ENCODE assay signal across 8 mouse cellular contexts in the genomic region with DNA sequence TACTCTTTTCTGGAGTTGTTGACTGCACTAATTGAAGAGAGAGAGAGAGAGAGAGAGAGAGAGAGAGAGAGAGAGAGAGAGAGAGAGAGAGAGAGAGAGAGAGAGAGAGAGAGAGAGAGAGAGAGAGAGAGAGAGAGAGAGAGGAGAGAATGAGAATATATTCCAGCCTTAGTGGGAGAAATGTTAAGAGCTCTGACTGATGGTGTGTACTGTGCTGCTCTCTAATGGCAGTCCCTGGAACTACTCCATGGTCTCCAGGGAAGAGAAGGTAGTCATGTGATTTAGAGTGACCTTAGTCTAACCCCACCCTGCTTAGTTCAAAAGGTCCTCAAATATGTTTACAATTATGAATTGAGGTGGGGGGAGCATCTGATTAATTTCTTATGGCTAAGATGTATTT.
DNase-seq lines count a peak whose midpoint lies in the region; ATAC-seq and TF ChIP-seq lines count a peak whose summit lies in the region.
"Not testable (repeated sequence)": the region's sequence is repeated elsewhere in the genome, so short reads cannot be mapped to it uniquely, and the experiment has no call there.

No protein-coding gene starts in this region.

- H3K27ac ChIP-seq in MEL (ENCODE audit: control insufficient read depth, low read depth, low read length); forebrain, postnatal 0 days (ENCODE audit: low read depth, low read length); liver, embryonic 15.5 days (replicated peaks): not testable (repeated sequence)

- H3K9me3 ChIP-seq in MEL (replicated peaks; ENCODE audit: insufficient read depth, low read length); forebrain, postnatal 0 days (ENCODE audit: low read length); liver, embryonic 15.5 days (replicated peaks): not testable (repeated sequence)

- not testable (repeated sequence) for H3K27me3 ChIP-seq in MEL (ENCODE audit: control insufficient read depth in 1 of 2, insufficient read depth in 2 of 2, low read length in 2 of 2); forebrain, postnatal 0 days (ENCODE audit: insufficient read depth, low read length); liver, embryonic 15.5 days

- not testable (repeated sequence) for TF ChIP-seq POLR2A in MEL (IDR thresholded peaks at IDR 0.05; ENCODE audit: control insufficient read depth in 1 of 2, insufficient read depth in 1 of 2, low read depth in 1 of 2, low read length in 2 of 2, poor library complexity in 1 of 2)

- not testable (repeated sequence) for H3K4me1 ChIP-seq in MEL (ENCODE audit: control insufficient read depth in 1 of 2, insufficient read depth in 2 of 2, low read length in 2 of 2); forebrain, postnatal 0 days (ENCODE audit: insufficient read depth)
- peaks cover 20% of the 10 kb centered on the region for H3K4me1 ChIP-seq in liver, embryonic 15.5 days (replicated peaks)

- not testable (repeated sequence) for H3K4me2 ChIP-seq in forebrain, postnatal 0 days (ENCODE audit: low read depth); liver, embryonic 15.5 days

- TF ChIP-seq CTCF in MEL (IDR thresholded peaks at IDR 0.05 in 2 of 3, conservative IDR thresholded peaks at IDR 0.05 in 1 of 3; ENCODE audit: control insufficient read depth in 1 of 3, insufficient read depth in 1 of 3, low read depth in 2 of 3, low read length in 3 of 3, poor library complexity in 1 of 3, severe bottlenecking in 1 of 3) = peak; percentile 68 to 92 (median 84)
- TF ChIP-seq CTCF in forebrain, postnatal 0 days (IDR thresholded peaks at IDR 0.05; ENCODE audit: low read depth) = peak; percentile 90

- TF ChIP-seq RAD21 in MEL (IDR thresholded peaks at IDR 0.05; ENCODE audit: low read depth, low read length) = peak; percentile 92

- H3K79me2 ChIP-seq in MEL (ENCODE audit: control insufficient read depth, insufficient read depth, low read length, poor library complexity) = not testable (repeated sequence)

- intact Hi-C loops in heart, postnatal 14 days (cut with DNase I) = loop anchor here (2.0 to 5.0 kb wide), 4 partner anchors 106 to 215 kb away; a partner anchor contains a TSS

- TF ChIP-seq EP300 in MEL (IDR thresholded peaks at IDR 0.05; ENCODE audit: low read depth in 1 of 2, low read length in 2 of 2) = not testable (repeated sequence)

- peak; percentile 88 for ATAC-seq in forebrain, postnatal 0 days
- peak; percentile 81 for ATAC-seq in liver, embryonic 15.5 days (ENCODE audit: insufficient read depth)

- not testable (repeated sequence) for H3K4me3 ChIP-seq in MEL (ENCODE audit: control insufficient read depth in 1 of 2, insufficient read depth in 1 of 2, low read depth in 2 of 2, low read length in 2 of 2); forebrain, postnatal 0 days (ENCODE audit: low read depth, low read length); liver, embryonic 15.5 days (replicated peaks)

- not testable (repeated sequence) for H3K9ac ChIP-seq in MEL (ENCODE audit: control insufficient read depth, low read depth, low read length, poor library complexity, severe bottlenecking); forebrain, postnatal 0 days; liver, embryonic 15.5 days

- H3K36me3 ChIP-seq in MEL (ENCODE audit: control insufficient read depth in 1 of 2, insufficient read depth in 2 of 2, low read length in 2 of 2); forebrain, postnatal 0 days (ENCODE audit: insufficient read depth); liver, embryonic 15.5 days (replicated peaks): not testable (repeated sequence)

- peak; percentile 85 for DNase-seq in MEL (ENCODE audit: low read depth, low spot score)
- peak; percentile 65 for DNase-seq in cerebellum, adult 11-12 months
- peak; percentile 79 for DNase-seq in forebrain, postnatal 0 days
- peak; percentile 67 to 74 for DNase-seq in heart, postnatal 14 days
- DNase-seq in large intestine, adult 2 months (ENCODE audit: low read depth, low spot score) = peak; percentile 50
- peak; percentile 33 for DNase-seq in ovary, postnatal 14 days (ENCODE audit: low spot score)
- peak; percentile 56 for DNase-seq in thymus, postnatal 0 days (ENCODE audit: low spot score)

TF ChIP-seq in MEL, 35 proteins besides CTCF, POLR2A, EP300 and RAD21:
- TF ChIP-seq USF1 (IDR thresholded peaks at IDR 0.05; ENCODE audit: low read depth, low read length) (peak; percentile 89), SIN3A (IDR thresholded peaks at IDR 0.05; ENCODE audit: low read length) (0 out of 2 replicates have a peak, but pooled peaks have one; percentile 15), USF2 (IDR thresholded peaks at IDR 0.05; ENCODE audit: borderline replicate concordance in 1 of 2, insufficient read depth in 1 of 2, low read depth in 1 of 2, low read length in 2 of 2) (0 out of 4 replicates have a peak, but pooled peaks of 1 of the 2 experiments have one; percentile 49), ZC3H11A (IDR thresholded peaks at IDR 0.05; ENCODE audit: low read depth, low read length) (peak; percentile 76), SMC3 (IDR thresholded peaks at IDR 0.05; ENCODE audit: low read depth, low read length) (peak; percentile 86), JUND (IDR thresholded peaks at IDR 0.05; ENCODE audit: low read depth, low read length) (peak; percentile 92)

Comparison
In these comparisons a context has a peak if more than half of its experiments do, and no peak if none do; other contexts are left out.
1. DNase-seq: peak in every context shown above with its lines; median percentile 85 in MEL; 79 in forebrain, postnatal 0 days; 70 in heart, postnatal 14 days; 65 in cerebellum, adult 11-12 months; 56 in thymus, postnatal 0 days; 50 in large intestine, adult 2 months; 33 in ovary, postnatal 14 days.